ENCODE assay signal across 18 mouse cellular contexts in the genomic region with DNA sequence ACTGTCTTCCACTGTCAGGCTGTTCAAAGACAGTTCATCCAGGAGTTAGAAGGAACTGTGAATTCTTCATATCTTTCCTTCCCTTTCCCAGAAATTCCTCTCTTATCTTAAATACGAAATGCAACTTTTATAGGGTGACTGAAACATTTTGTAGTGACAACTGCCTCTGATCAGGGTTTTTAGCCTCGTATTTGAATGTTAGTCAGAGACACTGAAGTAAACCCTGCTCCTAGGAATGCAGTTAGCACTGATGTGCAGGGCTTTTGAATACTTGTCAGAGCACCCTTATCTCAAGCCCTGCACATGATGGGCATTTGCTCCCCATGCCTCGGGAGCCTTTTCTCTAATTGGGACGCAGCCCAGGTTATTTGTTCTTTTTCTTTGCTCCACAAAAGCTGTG.
"Had no signal": no experiment of that assay in that cellular context is flagged by ENCODE, and none has a peak within 500 bp of the region (broad histone marks: within the 10 kb centered on the region; RNA-seq: fewer than 3 reads in every experiment).

No protein-coding gene starts in this region.

- H3K27ac ChIP-seq: liver, embryonic 12.5 days; liver, embryonic 14.5 days; lung, embryonic 15.5 days; midbrain, embryonic 13.5 days; midbrain, embryonic 15.5 days; neural tube, embryonic 12.5 days; stomach, embryonic 15.5 days; stomach, postnatal 0 days had no signal

- H3K4me2 ChIP-seq: liver, embryonic 12.5 days; lung, embryonic 15.5 days; midbrain, embryonic 11.5 days; midbrain, embryonic 13.5 days; midbrain, embryonic 15.5 days; neural tube, embryonic 12.5 days; stomach, embryonic 15.5 days had no signal

- ATAC-seq: liver, embryonic 12.5 days; midbrain, embryonic 13.5 days; midbrain, embryonic 15.5 days had no signal

- H3K4me3 ChIP-seq: liver, embryonic 12.5 days; lung, embryonic 15.5 days; midbrain, embryonic 13.5 days; midbrain, embryonic 15.5 days; neural tube, embryonic 12.5 days; stomach, embryonic 15.5 days had no signal

- H3K9me3 ChIP-seq: liver, embryonic 12.5 days; lung, embryonic 15.5 days; midbrain, embryonic 13.5 days; midbrain, embryonic 15.5 days; neural tube, embryonic 12.5 days; stomach, embryonic 15.5 days had no signal

- H3K27me3 ChIP-seq: liver, embryonic 12.5 days; lung, embryonic 15.5 days; midbrain, embryonic 13.5 days; midbrain, embryonic 15.5 days; neural tube, embryonic 12.5 days; stomach, embryonic 15.5 days had no signal

- H3K9ac ChIP-seq: liver, embryonic 12.5 days; liver, embryonic 14.5 days; lung, embryonic 15.5 days; midbrain, embryonic 13.5 days; midbrain, embryonic 15.5 days; neural tube, embryonic 12.5 days; stomach, embryonic 15.5 days had no signal

- H3K4me1 ChIP-seq: lung, embryonic 15.5 days; midbrain, embryonic 13.5 days; midbrain, embryonic 15.5 days; neural tube, embryonic 12.5 days; stomach, embryonic 15.5 days had no signal

- DNase-seq: lung, adult 18-20 months; lung, postnatal 10 days; lung, postnatal 4 days; right cerebral cortex, postnatal 14 days; right cerebral cortex, postnatal 4 days; spleen, adult 18-20 months; thymus, adult 2 months; thymus, postnatal 25 days; thymus, postnatal 4 days had no signal
